Mouse (Mus musculus) adrenal gland, postnatal 4 days (tissue): ENCODE results near the gene Myo1c. TPM values are rescaled to one million over a fixed set of nuclear protein-coding genes. Genes with fewer than 3 reads are reported as not detected.

Source experiments
- DNase-seq, 2 experiments: peaks; one replicate each; pipeline ENCODE4 v3.0.0; 2021 to 2022; ENCODE audit warnings: low spot score in 2 of 2, mixed read lengths in 2 of 2
- total RNA-seq, 2 experiments: library from RNA; stranded (reverse); gene quantifications; 2 replicates each; pipeline ENCODE4 v1.2.3; 2021

Myo1c gene
- total RNA-seq, 2 experiments from 2014 or later = 122 to 132 TPM

GRCm38 (mm10) chr11:75703748-75704147 lies 53.4 kb downstream of the Myo1c start:
- no peak for DNase-seq

GRCm38 (mm10) chr11:75713949-75714348 lies 63.6 kb downstream of the Myo1c start:
- DNase-seq = no peak

- no peak for DNase-seq
Measured at GRCm38 (mm10) chr11:75715556-75715955, 65.3 kb downstream of the Myo1c start.

DNA sequence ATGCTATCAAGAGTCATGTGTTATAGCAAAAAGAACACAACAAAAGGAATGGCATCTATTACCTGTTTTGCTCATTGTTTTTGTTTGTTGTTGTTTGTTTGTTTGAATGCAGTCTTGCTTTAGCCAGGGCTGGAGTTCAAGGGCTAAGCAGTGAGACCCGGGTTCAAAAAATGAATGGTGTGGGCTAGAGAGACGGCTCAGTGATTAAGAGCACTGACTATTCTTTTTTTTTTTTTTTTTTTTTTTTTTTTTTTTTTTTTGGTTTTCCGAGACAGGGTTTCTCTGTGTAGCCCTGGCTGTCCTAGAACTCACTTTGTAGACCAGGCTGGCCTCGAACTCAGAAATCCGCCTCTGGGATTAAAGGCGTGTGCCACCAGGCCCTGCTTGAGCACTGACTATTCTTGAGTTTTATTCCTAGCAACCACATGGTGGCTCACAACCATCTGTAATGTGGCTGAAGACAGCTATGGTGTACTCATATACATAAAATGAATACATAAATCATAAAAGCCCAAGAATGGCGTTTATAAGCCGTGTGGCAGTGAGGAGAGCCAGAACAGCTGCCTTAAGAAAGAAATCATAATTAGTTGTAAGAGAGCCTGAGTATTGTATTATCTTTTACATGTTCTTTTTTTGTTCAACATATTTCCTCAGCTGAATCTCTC lies 66.5 kb downstream of the Myo1c start:
- DNase-seq = no peak

DNA sequence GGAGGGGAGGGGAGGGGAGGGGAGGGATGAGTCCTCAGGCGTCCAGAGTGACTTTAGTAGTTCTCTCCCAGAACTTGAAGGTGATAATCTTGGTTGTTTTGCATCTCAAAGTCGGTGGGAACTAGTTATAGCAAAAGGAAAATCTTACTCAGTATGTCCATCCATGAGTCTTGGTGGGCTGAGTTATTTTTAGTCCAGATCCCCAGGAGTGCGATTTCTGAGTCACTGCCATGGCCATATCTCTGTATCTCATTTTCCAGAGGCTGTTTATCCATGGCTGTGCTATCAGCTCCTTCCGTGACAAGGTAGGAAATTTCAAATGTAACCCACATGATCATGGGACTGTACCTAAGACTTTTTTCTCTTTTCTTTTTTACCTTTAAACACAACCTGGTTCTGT lies 72.0 kb downstream of the Myo1c start:
- DNase-seq = no peak

Other genes with a start within 250 kb of the Myo1c start
- 100 to 1,000 TPM in 1 of 2 experiments, 10 to 100 TPM in 1; 45.8 to 111 TPM for gene Serpinf1, start 227.8 kb upstream of the Myo1c start, total RNA-seq
- gene Serpinf2, start 210.9 kb upstream of the Myo1c start, total RNA-seq = 100 to 1,000 TPM in 1 of 2 experiments, 10 to 100 TPM in 1; 12.4 to 127 TPM
- 10 to 100 TPM; 18.1 to 18.4 TPM for gene Wdr81, start 195.8 kb upstream of the Myo1c start, total RNA-seq
- 10 to 100 TPM; 12.9 to 17.8 TPM for gene Tlcd2, start 188.8 kb upstream of the Myo1c start, total RNA-seq
- 100 to 1,000 TPM; 142 to 156 TPM for gene Prpf8, start 163.7 kb upstream of the Myo1c start, total RNA-seq
- 1 to 10 TPM; 7.7 to 8.5 TPM for gene Rilp, start 140.4 kb upstream of the Myo1c start, total RNA-seq
- gene Scarf1, start 137.0 kb upstream of the Myo1c start, total RNA-seq = 10 to 100 TPM; 13.8 to 14.4 TPM
- 10 to 100 TPM; 24.2 to 33.0 TPM for gene Slc43a2, start 118.8 kb upstream of the Myo1c start, total RNA-seq
- 100 to 1,000 TPM; 120 to 135 TPM for gene Pitpna, start 62.4 kb upstream of the Myo1c start, total RNA-seq
- gene Inpp5k, start 19.5 kb upstream of the Myo1c start, total RNA-seq = 10 to 100 TPM; 59.8 to 64.4 TPM
- 100 to 1,000 TPM; 106 to 108 TPM for gene Crk, start 28.8 kb downstream of the Myo1c start, total RNA-seq
- gene Ywhae, start 82.4 kb downstream of the Myo1c start, total RNA-seq = 100 to 1,000 TPM; 648 to 744 TPM
- gene Doc2b, start 145.5 kb downstream of the Myo1c start, total RNA-seq = 10 to 100 TPM; 30.9 to 35.2 TPM